Mouse (Mus musculus): ENCODE measurements around the gene Kif1b. TPM values are rescaled to one million over a fixed set of nuclear protein-coding genes. Genes with fewer than 3 reads are reported as not detected.
A peak's percentile ranks its signal among the peaks of the same experiment; 100 is the strongest.

Kif1b gene
- polyA plus RNA-seq, 1 experiment from 2014 or later = 173 TPM

DNA sequence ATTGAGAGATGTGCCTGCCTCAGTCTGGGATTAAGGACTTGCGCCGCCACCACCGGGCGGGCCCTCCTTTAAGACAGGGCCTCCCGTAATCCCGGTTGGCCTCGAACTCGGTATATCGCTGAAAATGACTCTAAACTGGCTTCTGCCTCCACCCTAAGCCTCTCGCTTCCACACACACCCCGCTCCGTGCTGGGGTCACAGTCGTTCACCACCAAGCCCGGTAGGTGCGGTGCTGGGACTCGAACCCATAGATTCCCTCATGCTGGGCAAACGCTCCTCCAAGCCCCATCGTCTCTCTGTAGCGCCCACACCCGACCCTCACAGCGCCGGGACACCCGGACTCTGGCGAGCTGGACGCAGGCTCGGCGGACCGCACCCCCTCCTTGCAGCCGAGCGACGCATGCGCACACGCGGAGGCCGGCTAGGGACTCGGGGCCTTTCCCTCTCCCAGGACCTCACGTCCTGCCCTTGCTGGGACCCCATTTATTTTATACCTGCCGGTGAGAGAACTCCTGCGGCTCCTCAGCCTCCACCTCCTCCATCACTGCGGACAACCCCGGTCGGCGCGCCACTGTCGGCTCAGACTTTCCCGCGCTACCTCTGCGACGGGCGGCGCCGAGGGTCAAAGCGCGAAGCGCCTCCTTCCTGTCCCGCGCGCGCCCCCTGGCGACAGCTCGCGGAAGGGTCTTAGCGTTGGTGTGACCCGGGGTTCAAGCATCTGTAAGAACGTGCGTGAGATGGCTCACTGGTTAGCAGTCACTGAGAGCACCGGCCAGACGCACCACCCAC lies 170.3 kb downstream of the Kif1b start, which contains the start of gene Cenps:
Gene Cenps, minus strand, starts transcription at position 648 of the 789 bp plus-strand sequence.
- under 1% methylated on average over 68 of the region's 68 CpGs for WGBS
- Histone ChIP-seq H3K4me2 (replicated peaks; ENCODE audit: low read depth, low read length) (peak within 1 kb of the TSS; percentile 53), H3K9me3 (ENCODE audit: control insufficient read depth, low read length) (no peaks in the 10 kb centered on the region), H3K4me3 (ENCODE audit: low read depth, low read length) (peak within 1 kb of the TSS; percentile 61), H3K36me3 (ENCODE audit: control insufficient read depth, insufficient read depth, low read length) (no peaks in the 10 kb centered on the region), H3K4me1 (replicated peaks; ENCODE audit: control insufficient read depth, insufficient read depth, low read length) (no peaks in the 10 kb centered on the region), H3K27me3 (ENCODE audit: control insufficient read depth, insufficient read depth, low read length) (no peaks in the 10 kb centered on the region), H3K9ac (ENCODE audit: low read depth, low read length) (peak within 1 kb of the TSS; percentile 69), H3K27ac (ENCODE audit: low read depth, low read length) (peak within 1 kb of the TSS; percentile 85)
- peak; percentile 92 for ATAC-seq (ENCODE audit: low FRiP score)
- DNase-seq (ENCODE audit: low spot score) = peak; percentile 99

DNA sequence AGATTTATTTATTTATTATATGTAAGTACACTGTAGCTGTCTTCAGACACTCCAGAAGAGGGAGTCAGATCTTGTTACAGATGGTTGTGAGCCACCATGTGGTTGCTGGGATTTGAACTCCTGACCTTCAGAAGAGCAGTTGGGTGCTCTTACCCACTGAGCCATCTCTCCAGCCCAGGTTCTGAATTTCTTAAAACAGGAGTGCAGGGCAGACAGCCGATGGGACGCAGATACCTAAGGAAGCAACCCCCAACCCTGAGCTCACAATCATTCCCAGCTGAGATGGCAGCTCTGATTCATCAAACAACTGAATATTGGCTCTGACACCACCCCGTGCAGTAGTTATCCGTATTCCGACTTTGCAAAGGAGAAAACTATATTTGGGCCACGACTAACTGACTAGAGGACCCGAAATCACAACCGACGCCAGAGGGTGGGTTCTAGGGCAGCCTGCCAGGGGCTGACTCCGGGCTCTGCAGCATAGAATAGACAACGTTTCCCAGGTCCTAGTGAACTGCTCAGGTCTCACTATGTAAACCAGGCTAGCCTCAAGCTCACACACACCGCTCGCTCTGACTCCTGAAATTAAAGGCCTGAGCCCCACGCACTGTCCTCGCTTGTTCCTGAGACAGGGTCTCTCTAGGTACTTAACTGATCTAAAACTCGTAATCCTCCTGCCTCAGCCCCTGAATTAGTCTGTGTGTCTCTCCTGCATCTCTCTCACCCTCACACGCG lies 171.2 kb downstream of the Kif1b start:
- peak overlapping the region; percentile 53 for H3K4me2 ChIP-seq (replicated peaks; ENCODE audit: low read depth, low read length)

DNA sequence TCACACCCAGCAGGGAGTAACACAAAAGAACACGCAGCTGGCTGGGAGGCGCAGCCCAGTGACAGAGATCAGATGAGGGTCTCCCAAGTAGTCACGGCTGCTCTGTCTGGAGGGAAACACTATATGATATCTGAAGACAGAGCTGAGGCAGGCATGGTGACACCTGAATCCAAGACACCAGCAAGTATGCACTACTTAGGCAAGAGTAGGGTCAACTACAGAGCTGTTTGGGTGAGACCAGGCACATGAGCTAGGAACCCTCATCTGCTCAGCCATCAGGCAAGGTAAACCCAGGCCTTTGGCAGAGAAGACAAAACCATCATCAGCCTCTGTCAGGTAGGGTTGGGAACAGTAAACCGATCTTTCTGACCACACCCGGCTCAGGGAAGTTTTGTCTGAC lies 174.1 kb downstream of the Kif1b start:
- Histone ChIP-seq H3K4me3 (ENCODE audit: low read depth, low read length) (no peak overlapping the region), H3K4me2 (replicated peaks; ENCODE audit: low read depth, low read length) (no peak overlapping the region), H3K9ac (ENCODE audit: low read depth, low read length) (no peak overlapping the region), H3K27ac (ENCODE audit: low read depth, low read length) (no peak overlapping the region), H3K36me3 (ENCODE audit: control insufficient read depth, insufficient read depth, low read length) (no peaks in the 10 kb centered on the region), H3K27me3 (ENCODE audit: control insufficient read depth, insufficient read depth, low read length) (no peaks in the 10 kb centered on the region), H3K4me1 (replicated peaks; ENCODE audit: control insufficient read depth, insufficient read depth, low read length) (no peaks in the 10 kb centered on the region), H3K9me3 (ENCODE audit: control insufficient read depth, low read length) (no peaks in the 10 kb centered on the region)
- WGBS = 88% methylated on average over 5 of the region's 5 CpGs
- ATAC-seq (ENCODE audit: low FRiP score) = no peak
- no peak for DNase-seq (ENCODE audit: low spot score)

More for the DNA sequence above, 171.2 kb downstream of the Kif1b start:
- DNase-seq (ENCODE audit: low spot score) (peak; percentile 26), ATAC-seq (ENCODE audit: low FRiP score) (no peak)
- Histone ChIP-seq H3K4me1 (replicated peaks; ENCODE audit: control insufficient read depth, insufficient read depth, low read length) (no peaks in the 10 kb centered on the region), H3K27ac (ENCODE audit: low read depth, low read length) (no peak overlapping the region; the same call in 1 of the 2 replicates), H3K9ac (ENCODE audit: low read depth, low read length) (peak overlapping the region; percentile 69), H3K4me3 (ENCODE audit: low read depth, low read length) (peak overlapping the region; percentile 61), H3K27me3 (ENCODE audit: control insufficient read depth, insufficient read depth, low read length) (no peaks in the 10 kb centered on the region), H3K36me3 (ENCODE audit: control insufficient read depth, insufficient read depth, low read length) (no peaks in the 10 kb centered on the region), H3K9me3 (ENCODE audit: control insufficient read depth, low read length) (no peaks in the 10 kb centered on the region)
- 70% methylated on average over 18 of the region's 18 CpGs for WGBS

DNA sequence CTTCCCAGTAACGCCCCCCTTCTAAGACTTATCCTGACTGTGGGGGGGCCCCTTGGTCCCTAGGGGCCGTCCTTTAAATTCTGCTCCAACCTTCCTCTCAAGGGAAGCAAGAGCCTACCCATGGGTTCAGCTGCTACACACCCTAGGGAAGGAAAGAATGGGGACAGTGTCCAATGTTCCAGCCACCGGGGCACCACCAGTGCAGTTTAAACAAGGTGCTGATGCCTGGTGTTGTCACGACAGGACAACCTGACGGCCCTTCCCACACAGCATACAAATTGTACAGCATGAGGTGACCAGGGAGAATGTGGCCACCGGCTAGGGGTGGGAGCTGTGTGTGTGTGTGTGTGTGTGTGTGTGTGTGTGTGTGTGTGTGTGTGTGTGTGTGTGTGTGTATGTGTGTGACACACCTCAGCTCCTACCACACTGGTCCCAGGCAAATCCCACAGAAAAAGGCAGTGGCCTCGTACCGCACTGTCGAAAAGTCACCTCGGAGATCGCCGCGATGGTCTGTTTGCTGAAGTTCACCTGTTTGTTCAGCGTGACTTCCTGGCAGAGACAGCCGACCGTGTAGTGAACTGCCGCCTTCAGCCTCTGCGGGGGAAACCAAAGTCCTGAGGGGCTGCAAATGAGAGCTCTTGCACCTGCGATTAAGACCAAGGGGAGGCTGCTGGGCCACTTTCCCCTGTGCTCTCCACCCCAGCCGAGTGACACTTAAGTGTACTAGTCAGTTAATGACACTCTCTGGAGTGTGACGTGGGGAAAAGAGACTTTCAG lies 175.5 kb downstream of the Kif1b start:
- no peak for ATAC-seq (ENCODE audit: low FRiP score)
- Histone ChIP-seq H3K4me1 (replicated peaks; ENCODE audit: control insufficient read depth, insufficient read depth, low read length) (no peaks in the 10 kb centered on the region), H3K27ac (ENCODE audit: low read depth, low read length) (no peak overlapping the region), H3K9me3 (ENCODE audit: control insufficient read depth, low read length) (no peaks in the 10 kb centered on the region), H3K27me3 (ENCODE audit: control insufficient read depth, insufficient read depth, low read length) (no peaks in the 10 kb centered on the region), H3K9ac (ENCODE audit: low read depth, low read length) (no peak overlapping the region), H3K4me3 (ENCODE audit: low read depth, low read length) (no peak overlapping the region), H3K36me3 (ENCODE audit: control insufficient read depth, insufficient read depth, low read length) (no peaks in the 10 kb centered on the region), H3K4me2 (replicated peaks; ENCODE audit: low read depth, low read length) (no peak overlapping the region)
- no peak for DNase-seq (ENCODE audit: low spot score)
- WGBS = 88% methylated on average over 21 of the region's 21 CpGs

DNA sequence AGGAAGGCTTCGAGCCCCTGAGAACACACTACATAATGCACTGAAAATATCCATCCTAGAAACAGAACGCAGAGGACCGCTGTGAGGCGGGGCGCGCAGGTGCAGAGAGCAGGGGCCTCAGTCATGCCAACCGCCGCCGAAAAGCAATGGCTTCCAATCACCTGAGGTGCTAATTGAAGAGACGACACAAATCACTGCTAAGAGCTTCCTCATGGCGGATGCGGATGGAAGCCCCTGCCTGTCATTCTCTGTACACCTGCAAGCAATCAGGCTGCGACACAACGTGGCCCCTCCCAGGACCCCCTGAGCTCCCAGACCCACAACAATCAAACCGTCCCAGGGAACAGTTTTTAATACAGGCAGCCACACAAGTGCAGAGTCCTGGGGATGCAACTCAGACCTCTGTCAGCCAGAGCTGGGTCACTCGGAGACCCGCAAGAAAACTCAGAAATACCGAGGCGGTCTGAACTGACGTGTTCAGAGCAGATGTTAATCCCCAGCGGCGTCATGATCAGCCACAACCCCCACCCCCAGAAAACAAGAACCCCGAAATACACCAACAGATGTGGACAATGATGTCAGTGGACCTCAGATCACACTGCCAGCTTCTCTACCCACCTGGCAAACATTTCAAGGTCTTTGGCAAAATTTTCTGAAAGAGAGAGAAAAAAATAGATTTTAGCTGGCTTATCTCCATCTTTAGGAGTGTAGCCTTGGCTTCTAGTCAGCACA lies 176.3 kb downstream of the Kif1b start:
- Histone ChIP-seq H3K27ac (ENCODE audit: low read depth, low read length) (no peak overlapping the region), H3K27me3 (ENCODE audit: control insufficient read depth, insufficient read depth, low read length) (no peaks in the 10 kb centered on the region), H3K9ac (ENCODE audit: low read depth, low read length) (no peak overlapping the region), H3K9me3 (ENCODE audit: control insufficient read depth, low read length) (no peaks in the 10 kb centered on the region), H3K36me3 (ENCODE audit: control insufficient read depth, insufficient read depth, low read length) (no peaks in the 10 kb centered on the region), H3K4me3 (ENCODE audit: low read depth, low read length) (no peak overlapping the region), H3K4me2 (replicated peaks; ENCODE audit: low read depth, low read length) (no peak overlapping the region), H3K4me1 (replicated peaks; ENCODE audit: control insufficient read depth, insufficient read depth, low read length) (no peaks in the 10 kb centered on the region)
- ATAC-seq (ENCODE audit: low FRiP score) (no peak), DNase-seq (ENCODE audit: low spot score) (no peak)
- 89% methylated on average over 23 of the region's 23 CpGs for WGBS

DNA sequence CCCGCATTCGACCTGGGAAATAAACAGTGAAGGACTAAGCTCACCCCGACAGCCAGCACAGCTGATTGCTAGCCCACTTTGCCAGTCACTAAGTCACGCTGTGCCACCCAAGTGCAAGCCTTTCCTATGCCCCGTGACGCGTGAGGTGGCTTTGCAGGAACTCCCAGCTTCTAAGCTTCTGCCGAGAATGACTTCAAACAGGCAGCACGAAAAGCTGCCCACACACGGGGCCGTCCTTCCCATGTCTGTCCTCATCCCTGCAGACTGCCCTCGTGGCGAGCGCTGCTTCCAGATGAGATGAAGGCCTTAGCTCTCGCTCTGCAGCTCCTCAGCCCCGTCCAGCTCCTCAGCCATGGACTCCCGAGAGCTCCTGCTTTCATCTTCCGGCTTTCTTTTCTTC lies 179.0 kb downstream of the Kif1b start:
- no peak overlapping the region for H3K4me2 ChIP-seq (replicated peaks; ENCODE audit: low read depth, low read length)
- no peak overlapping the region for H3K4me3 ChIP-seq (ENCODE audit: low read depth, low read length)
- WGBS = 77% methylated on average over 18 of the region's 18 CpGs
- H3K36me3 ChIP-seq (ENCODE audit: control insufficient read depth, insufficient read depth, low read length) = no peaks in the 10 kb centered on the region
- H3K9me3 ChIP-seq (ENCODE audit: control insufficient read depth, low read length) = no peaks in the 10 kb centered on the region
- H3K4me1 ChIP-seq (replicated peaks; ENCODE audit: control insufficient read depth, insufficient read depth, low read length) = no peaks in the 10 kb centered on the region
- DNase-seq (ENCODE audit: low spot score) = no peak
- no peaks in the 10 kb centered on the region for H3K27me3 ChIP-seq (ENCODE audit: control insufficient read depth, insufficient read depth, low read length)
- H3K9ac ChIP-seq (ENCODE audit: low read depth, low read length) = no peak overlapping the region
- ATAC-seq (ENCODE audit: low FRiP score) = no peak
- H3K27ac ChIP-seq (ENCODE audit: low read depth, low read length) = no peak overlapping the region

DNA sequence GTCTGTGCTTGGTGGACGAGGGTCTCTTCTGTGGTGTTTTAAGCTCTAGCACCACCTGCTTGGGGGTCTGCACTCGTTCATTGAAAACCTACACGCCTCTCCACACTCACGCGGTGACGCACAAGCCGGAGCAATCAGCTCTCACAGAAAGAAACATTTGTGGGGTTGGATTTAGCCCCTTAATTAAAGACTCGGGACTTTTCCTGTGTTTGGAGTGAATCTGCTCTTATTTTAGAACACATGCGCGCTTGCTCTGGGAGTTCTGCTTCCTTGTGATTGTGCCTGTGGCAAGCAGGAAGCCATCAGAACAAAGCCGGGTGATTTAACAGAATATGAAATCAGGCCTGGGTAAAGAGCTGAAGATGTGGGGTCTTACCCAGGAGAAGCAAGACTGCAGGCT lies 180.8 kb downstream of the Kif1b start, which contains the start of gene Cort:
Gene Cort, minus strand, starts transcription at position 101 of the 400 bp plus-strand sequence.
- Histone ChIP-seq H3K36me3 (ENCODE audit: control insufficient read depth, insufficient read depth, low read length) (no peaks in the 10 kb centered on the region), H3K9me3 (ENCODE audit: control insufficient read depth, low read length) (no peaks in the 10 kb centered on the region), H3K9ac (ENCODE audit: low read depth, low read length) (no peak within 1 kb of the TSS), H3K4me3 (ENCODE audit: low read depth, low read length) (no peak within 1 kb of the TSS), H3K4me1 (replicated peaks; ENCODE audit: control insufficient read depth, insufficient read depth, low read length) (no peaks in the 10 kb centered on the region), H3K27me3 (ENCODE audit: control insufficient read depth, insufficient read depth, low read length) (no peaks in the 10 kb centered on the region), H3K4me2 (replicated peaks; ENCODE audit: low read depth, low read length) (no peak within 1 kb of the TSS), H3K27ac (ENCODE audit: low read depth, low read length) (no peak within 1 kb of the TSS)
- WGBS = 87% methylated on average over 11 of the region's 11 CpGs
- ATAC-seq (ENCODE audit: low FRiP score) (no peak), DNase-seq (ENCODE audit: low spot score) (no peak)
